Mouse (Mus musculus) midbrain, embryonic 15.5 days (tissue): ENCODE data around the gene Actl7b. TPM values are rescaled to one million over a fixed set of nuclear protein-coding genes. Genes with fewer than 3 reads are reported as not detected.

ENCODE experiments used
- ATAC-seq: fragments of 200-750 bp; cut with Nextera tagmentation; replicated peaks from 2 replicates; pipeline ENCODE4 v1.8.0; 2017; ENCODE audit warnings: moderate TSS enrichment
- H3K27ac ChIP-seq: fragments of 300-500 bp; sonication (generic); 2 replicates; pipeline ENCODE4 v1.5.1; 2015; ENCODE audit warnings: mild to moderate bottlenecking, inconsistent platforms
- H3K27me3 ChIP-seq: fragments of 300-500 bp; sonication (generic); replicated peaks from 2 replicates; pipeline ENCODE4 v1.6.1; 2015; ENCODE audit warnings: inconsistent platforms
- H3K36me3 ChIP-seq: fragments of 300-500 bp; sonication (generic); replicated peaks from 2 replicates; pipeline ENCODE4 v1.6.1; 2015; ENCODE audit warnings: inconsistent platforms
- H3K4me1 ChIP-seq: fragments of 300-500 bp; sonication (generic); 2 replicates; pipeline ENCODE4 v1.6.1; 2015; ENCODE audit warnings: inconsistent platforms
- H3K4me2 ChIP-seq: fragments of 300-500 bp; sonication (generic); 2 replicates; pipeline ENCODE4 v1.6.1; 2015; ENCODE audit warnings: inconsistent platforms, mild to moderate bottlenecking, moderate library complexity
- H3K4me3 ChIP-seq: fragments of 300-500 bp; sonication (generic); 2 replicates; pipeline ENCODE4 v1.5.1; 2015; ENCODE audit warnings: mild to moderate bottlenecking, inconsistent platforms
- H3K9ac ChIP-seq: fragments of 300-500 bp; sonication (generic); 2 replicates; pipeline ENCODE4 v1.6.1; 2015; ENCODE audit warnings: mild to moderate bottlenecking, inconsistent platforms
- H3K9me3 ChIP-seq: fragments of 300-500 bp; sonication (generic); 2 replicates; pipeline ENCODE4 v1.6.1; 2016; ENCODE audit warnings: inconsistent platforms
- WGBS: fragments of 180-500 bp; shearing (Covaris S2); methylation state at CpG from one replicate; pipeline ENCODE4 v1.1.7; 2015; ENCODE audit warnings: mixed read lengths; 5-methylcytosine and 5-hydroxymethylcytosine counted together
- polyA plus RNA-seq: library from polyadenylated mRNA; unstranded; fragments of >200 nt; fragmentation: Nextera tagmentation; extraction: Ambion mirVana; gene quantifications from 2 replicates; pipeline ENCODE4 v1.2.1, GENCODE M21; 2015

Actl7b gene
- polyA plus RNA-seq = not detected in 2 replicates

DNA sequence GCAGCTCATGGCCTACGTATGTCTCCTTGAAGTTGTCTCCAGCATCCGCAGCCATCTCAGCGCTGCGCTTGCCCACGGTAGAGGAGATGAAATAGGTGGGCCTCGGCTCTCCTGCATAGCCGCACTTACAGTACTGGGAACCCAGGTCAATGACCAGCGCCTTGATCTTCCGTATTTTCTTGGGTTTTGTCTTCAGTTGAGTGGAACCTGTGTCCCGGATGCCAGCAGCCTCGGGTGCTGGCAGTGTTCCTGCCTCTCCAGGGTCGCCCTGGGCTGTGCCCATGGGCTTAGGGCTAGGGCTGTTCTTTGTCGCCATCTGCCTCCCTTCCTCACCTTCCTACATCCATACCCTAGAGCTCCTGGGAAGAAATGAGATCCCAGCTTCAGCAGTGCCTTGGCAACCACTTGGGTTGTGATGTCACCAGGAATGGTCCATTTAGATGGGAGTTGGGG lies at the start of gene Actl7b:
Gene Actl7b, minus strand, starts transcription at position 403 of the 453 bp plus-strand sequence.
- Histone ChIP-seq H3K4me2 (no peak within 1 kb of the TSS), H3K36me3 (no peaks in the 10 kb centered on the region; the same call in 1 of the 2 replicates), H3K4me3 (no peak within 1 kb of the TSS), H3K27ac (no peak within 1 kb of the TSS), H3K4me1 (no peaks in the 10 kb centered on the region), H3K9me3 (no peaks in the 10 kb centered on the region), H3K9ac (no peak within 1 kb of the TSS), H3K27me3 (no peaks in the 10 kb centered on the region)
- WGBS = 95% methylated on average over 13 of the region's 13 CpGs
- ATAC-seq = no peak

DNA sequence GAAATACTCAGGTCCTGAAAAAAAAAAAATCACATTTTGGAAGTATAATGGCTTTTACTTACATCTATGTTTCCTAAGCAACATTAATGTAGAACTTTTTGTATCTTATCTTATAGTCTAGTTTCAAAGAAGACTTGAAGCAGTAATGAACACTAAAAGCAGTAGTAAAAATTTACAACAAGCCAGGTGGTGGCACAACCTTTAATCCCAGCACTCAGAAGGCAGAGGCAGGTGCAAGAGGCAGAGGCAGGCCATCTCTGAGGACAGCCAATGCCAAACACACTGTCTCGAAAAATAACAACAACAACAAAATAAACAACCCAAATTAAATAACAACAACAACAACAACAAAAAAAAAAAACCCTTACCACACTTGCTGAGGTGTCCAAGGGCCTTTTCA lies 29.8 kb upstream of the Actl7b start:
- 74% methylated on average over 1 of the region's 1 CpGs for WGBS
- Histone ChIP-seq H3K27ac (no peak overlapping the region), H3K4me2 (no peak overlapping the region), H3K9me3 (no peaks in the 10 kb centered on the region), H3K4me3 (no peak overlapping the region), H3K36me3 (peaks cover 73% of the 10 kb centered on the region), H3K27me3 (no peaks in the 10 kb centered on the region), H3K9ac (no peak overlapping the region), H3K4me1 (no peaks in the 10 kb centered on the region)
- ATAC-seq = no peak

DNA sequence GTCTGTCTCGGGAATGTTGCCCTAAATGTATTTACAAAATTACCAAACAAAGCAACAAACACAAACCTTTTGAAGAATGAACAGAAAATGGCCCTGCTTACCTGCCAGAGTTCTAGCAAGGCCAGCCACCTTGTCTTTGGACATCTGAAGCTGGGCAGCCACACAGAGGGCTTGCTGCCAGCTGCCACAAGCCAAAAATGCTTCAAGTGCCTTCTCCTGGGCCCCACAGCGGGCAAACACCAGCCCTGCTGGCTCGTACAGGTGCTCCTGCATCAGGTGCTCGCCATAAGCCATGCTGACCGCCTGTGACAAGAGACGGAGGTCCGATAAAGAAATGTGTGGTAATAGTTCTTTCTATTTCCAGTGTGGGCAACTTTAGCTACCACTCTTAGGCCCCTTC lies 27.7 kb upstream of the Actl7b start:
- 95% methylated on average over 7 of the region's 7 CpGs for WGBS
- no peak for ATAC-seq
- Histone ChIP-seq H3K27me3 (no peaks in the 10 kb centered on the region), H3K4me2 (no peak overlapping the region), H3K4me3 (no peak overlapping the region), H3K9me3 (no peaks in the 10 kb centered on the region), H3K9ac (no peak overlapping the region), H3K4me1 (no peaks in the 10 kb centered on the region), H3K36me3 (peaks cover 67% of the 10 kb centered on the region), H3K27ac (no peak overlapping the region)

DNA sequence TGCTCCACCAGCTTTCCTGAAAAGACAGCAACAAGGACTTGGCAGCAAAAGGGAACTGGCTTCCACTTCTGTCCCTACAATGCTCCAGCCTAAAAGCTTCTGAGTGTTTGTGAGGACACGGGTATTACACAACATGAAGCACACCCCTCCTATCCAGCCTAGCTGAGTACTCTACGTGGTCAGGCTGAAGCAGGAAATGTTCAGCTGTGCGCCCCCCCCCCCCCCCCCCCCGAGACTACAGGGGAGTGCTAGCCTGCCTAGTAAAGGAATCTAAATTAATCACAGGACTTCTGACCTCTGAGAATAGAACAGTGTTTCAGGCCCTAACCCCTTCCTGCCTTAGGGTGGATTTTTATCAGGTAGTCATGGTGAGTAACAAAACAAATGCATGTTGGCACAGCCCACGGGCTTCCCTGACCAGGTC lies 26.6 kb upstream of the Actl7b start:
- WGBS = 81% methylated on average over 5 of the region's 5 CpGs
- peaks cover 57% of the 10 kb centered on the region for H3K36me3 ChIP-seq
- H3K4me3 ChIP-seq = no peak overlapping the region
- no peaks in the 10 kb centered on the region for H3K9me3 ChIP-seq
- no peak overlapping the region for H3K4me2 ChIP-seq
- no peak overlapping the region for H3K27ac ChIP-seq
- no peaks in the 10 kb centered on the region for H3K4me1 ChIP-seq
- ATAC-seq = no peak
- H3K27me3 ChIP-seq = no peaks in the 10 kb centered on the region
- H3K9ac ChIP-seq = no peak overlapping the region

DNA sequence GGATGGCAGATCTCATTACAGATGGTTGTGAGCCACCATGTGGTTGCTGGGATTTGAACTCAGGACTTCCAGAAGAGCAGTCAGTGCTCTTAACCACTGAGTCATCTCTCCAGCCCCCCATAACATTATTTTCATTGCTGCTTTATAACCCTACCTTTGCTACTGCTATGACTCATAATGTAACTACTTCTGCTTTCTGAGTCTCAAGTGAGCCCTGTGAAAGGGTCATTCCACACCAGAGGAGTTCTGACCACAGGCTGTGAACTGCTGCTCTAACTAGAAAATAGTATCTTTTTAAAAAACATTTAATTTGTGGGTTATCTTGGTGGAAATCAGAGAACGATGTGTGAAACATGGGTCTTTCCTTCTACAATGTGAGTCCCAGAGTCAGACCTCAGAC lies 16.4 kb upstream of the Actl7b start:
- Histone ChIP-seq H3K27me3 (no peaks in the 10 kb centered on the region), H3K4me1 (no peaks in the 10 kb centered on the region), H3K36me3 (peaks cover 59% of the 10 kb centered on the region), H3K4me3 (no peak overlapping the region), H3K9ac (no peak overlapping the region), H3K27ac (no peak overlapping the region), H3K4me2 (no peak overlapping the region), H3K9me3 (no peaks in the 10 kb centered on the region)
- ATAC-seq = no peak
- 100% methylated on average over 1 of the region's 1 CpGs for WGBS

DNA sequence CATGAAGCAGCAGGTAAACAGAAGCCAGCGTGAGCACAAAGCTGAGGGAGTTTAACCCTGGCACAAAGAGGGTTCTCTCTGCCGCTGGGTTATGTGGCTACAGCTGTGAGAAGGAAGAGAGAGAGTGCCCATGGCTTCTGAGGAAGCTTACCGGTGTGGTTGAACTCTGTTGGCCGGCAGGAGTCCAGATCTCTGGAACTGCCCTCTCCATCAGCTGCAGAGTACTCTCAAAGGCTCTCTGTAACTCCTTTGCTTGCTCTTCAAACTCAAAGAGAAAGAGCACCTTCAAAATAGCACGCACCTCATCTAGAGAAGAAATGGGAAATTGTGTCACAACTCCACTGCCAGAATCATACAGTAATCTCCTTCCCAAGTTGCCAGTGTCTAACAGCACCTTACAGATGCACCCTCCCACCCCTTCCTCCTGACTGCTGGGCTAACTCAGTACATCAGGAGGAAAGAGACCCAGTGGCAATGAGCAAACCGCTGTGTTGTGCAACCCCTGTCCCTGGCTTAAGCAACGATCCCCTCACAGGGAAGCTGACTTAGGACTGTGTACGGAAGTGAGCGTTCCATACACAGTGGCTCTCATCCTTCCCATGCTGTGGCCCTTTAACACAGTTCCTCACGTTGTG lies 15.8 kb upstream of the Actl7b start:
- H3K4me2 ChIP-seq = no peak overlapping the region
- ATAC-seq = no peak
- no peak overlapping the region for H3K4me3 ChIP-seq
- no peak overlapping the region for H3K9ac ChIP-seq
- no peaks in the 10 kb centered on the region for H3K9me3 ChIP-seq
- no peak overlapping the region for H3K27ac ChIP-seq
- H3K4me1 ChIP-seq = no peaks in the 10 kb centered on the region
- H3K27me3 ChIP-seq = no peaks in the 10 kb centered on the region
- WGBS = 95% methylated on average over 10 of the region's 10 CpGs
- H3K36me3 ChIP-seq = peaks cover 54% of the 10 kb centered on the region

DNA sequence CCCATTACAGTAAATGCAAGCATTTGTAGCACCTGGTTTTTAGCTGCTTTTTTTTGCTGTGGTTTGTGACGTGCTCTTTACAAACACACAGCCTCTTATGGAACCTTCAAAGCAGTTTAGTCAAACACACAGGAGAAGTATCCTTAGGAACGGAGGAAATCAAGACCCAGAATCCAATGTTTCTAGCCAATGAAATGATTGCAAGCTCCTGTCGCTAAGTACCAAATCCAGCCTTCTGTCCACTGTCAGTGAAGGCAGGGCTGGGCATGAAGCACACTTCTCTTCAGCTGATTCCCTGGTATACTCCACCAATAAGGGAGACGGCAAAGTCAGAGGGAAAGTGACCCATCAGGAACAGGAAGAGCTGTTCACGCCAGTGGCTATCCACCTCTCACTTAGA lies 14.8 kb upstream of the Actl7b start:
- no peak for ATAC-seq
- Histone ChIP-seq H3K9ac (no peak overlapping the region), H3K4me1 (no peaks in the 10 kb centered on the region), H3K27ac (no peak overlapping the region), H3K4me3 (no peak overlapping the region), H3K4me2 (no peak overlapping the region), H3K9me3 (no peaks in the 10 kb centered on the region), H3K27me3 (no peaks in the 10 kb centered on the region), H3K36me3 (peaks cover 60% of the 10 kb centered on the region)
- WGBS = 94% methylated on average over 5 of the region's 5 CpGs

DNA sequence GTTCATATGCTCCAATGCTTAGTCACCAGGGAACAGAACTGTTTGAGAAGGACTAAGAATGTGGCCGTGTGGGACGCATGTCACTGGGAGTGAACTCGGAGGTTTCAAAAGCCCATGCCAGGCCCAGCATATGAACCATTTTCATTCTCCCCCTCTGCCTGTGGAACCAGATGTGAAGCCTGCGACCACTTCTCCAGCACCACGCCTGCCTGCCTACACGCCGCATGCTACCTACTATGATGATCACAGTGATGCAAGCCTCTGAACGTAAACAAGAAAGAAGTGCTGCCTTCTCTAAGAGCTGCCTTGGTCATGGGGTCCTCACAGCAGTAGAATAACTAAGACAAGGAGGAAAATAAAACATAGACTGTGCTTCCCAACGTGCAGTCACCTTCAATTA lies 6.2 kb upstream of the Actl7b start:
- no peak for ATAC-seq
- no peak overlapping the region for H3K9ac ChIP-seq
- no peaks in the 10 kb centered on the region for H3K9me3 ChIP-seq
- 97% methylated on average over 9 of the region's 9 CpGs for WGBS
- no peaks in the 10 kb centered on the region for H3K4me1 ChIP-seq
- no peak overlapping the region for H3K4me3 ChIP-seq
- no peak overlapping the region for H3K27ac ChIP-seq
- peaks cover 41% of the 10 kb centered on the region; the same call in 1 of the 2 replicates for H3K36me3 ChIP-seq
- no peak overlapping the region for H3K4me2 ChIP-seq
- H3K27me3 ChIP-seq = no peaks in the 10 kb centered on the region

DNA sequence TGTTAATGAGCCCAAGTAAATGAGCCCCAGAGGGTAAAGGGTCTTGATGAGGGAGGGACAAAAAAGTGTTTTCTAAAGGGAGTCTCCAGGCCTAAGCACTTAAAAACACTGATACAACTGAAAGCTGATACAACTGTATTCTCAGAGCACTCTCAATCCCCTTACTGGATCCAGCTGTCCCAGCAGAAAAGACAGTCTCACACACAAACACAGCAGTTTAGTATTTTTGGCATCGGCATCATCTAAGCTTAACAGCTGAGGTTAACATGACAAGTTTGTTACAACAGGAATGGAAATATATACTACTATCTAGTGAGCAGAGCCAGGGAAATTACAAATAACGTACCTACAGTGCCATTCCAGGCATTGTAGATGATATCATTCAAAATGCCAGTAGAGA lies 5.1 kb upstream of the Actl7b start:
- Histone ChIP-seq H3K4me1 (no peaks in the 10 kb centered on the region), H3K4me3 (no peak overlapping the region), H3K4me2 (no peak overlapping the region), H3K9me3 (no peaks in the 10 kb centered on the region), H3K27ac (no peak overlapping the region), H3K36me3 (peaks cover 34% of the 10 kb centered on the region; the same call in 1 of the 2 replicates), H3K27me3 (no peaks in the 10 kb centered on the region), H3K9ac (no peak overlapping the region)
- WGBS = 92% methylated on average over 2 of the region's 2 CpGs
- ATAC-seq = no peak

DNA sequence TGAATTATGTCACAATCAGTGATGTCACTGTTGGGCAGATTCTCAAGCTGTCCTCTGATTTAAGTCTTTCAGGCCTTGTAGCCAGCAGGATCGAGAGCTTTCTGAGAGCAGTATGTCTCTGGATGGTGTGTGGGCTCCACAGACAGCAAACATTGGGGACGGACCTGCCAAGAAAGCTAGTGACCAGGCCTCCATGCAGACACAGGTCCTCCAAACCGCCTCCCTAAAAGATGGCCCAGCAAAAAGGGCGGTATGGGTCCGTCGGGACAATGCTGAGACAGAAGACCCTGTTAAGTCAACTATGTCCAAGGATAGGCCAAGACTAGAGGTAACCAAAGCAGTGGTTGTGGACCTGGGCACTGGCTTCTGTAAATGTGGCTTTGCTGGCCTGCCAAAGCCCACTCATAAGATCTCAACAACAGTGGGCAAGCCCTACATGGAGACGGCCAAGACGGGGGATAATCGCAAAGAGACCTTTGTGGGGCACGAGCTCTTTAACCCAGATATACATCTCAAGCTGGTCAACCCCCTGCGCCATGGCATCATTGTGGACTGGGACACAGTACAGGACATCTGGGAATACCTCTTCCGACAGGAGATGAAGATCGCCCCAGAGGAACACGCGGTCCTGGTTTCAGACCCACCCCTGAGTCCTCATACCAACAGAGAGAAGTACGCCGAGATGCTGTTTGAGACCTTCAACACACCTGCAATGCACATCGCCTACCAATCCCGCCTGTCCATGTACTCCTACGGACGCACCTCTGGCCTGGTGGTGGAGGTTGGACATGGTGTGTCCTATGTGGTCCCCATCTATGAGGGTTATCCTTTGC lies 2.3 kb upstream of the Actl7b start, which contains the start of gene Actl7a:
Gene Actl7a, plus strand, starts transcription at position 51 of the 833 bp plus-strand sequence.
- no peak within 1 kb of the TSS for H3K9ac ChIP-seq
- 98% methylated on average over 21 of the region's 21 CpGs for WGBS
- H3K36me3 ChIP-seq = peaks cover 11% of the 10 kb centered on the region; the same call in 1 of the 2 replicates
- no peak for ATAC-seq
- H3K4me3 ChIP-seq = no peak within 1 kb of the TSS
- H3K27me3 ChIP-seq = no peaks in the 10 kb centered on the region
- no peaks in the 10 kb centered on the region for H3K4me1 ChIP-seq
- H3K4me2 ChIP-seq = no peak within 1 kb of the TSS
- no peak within 1 kb of the TSS for H3K27ac ChIP-seq
- no peaks in the 10 kb centered on the region for H3K9me3 ChIP-seq

DNA sequence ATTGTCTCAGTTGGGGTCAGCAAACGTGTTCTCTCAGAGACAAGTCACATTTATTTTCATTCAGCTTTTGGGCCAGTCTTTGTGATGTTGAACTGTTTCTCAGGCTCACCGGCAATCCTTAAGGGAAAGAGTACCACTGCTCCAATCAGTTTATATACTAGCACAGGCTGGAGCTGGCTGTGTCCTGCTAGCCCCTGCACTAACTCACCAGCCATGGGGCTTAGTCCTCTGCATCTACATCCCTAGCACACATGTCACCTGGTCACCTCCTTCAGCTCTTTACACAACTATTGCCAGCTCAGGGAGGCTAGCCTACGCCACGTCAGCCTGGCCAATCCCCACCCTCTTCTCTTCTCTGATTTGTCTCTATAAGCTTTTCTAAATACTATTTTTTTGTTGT lies 1.5 kb upstream of the Actl7b start:
- no peak overlapping the region for H3K4me3 ChIP-seq
- H3K4me1 ChIP-seq = no peaks in the 10 kb centered on the region
- 91% methylated on average over 4 of the region's 4 CpGs for WGBS
- no peak overlapping the region for H3K9ac ChIP-seq
- H3K4me2 ChIP-seq = no peak overlapping the region
- H3K36me3 ChIP-seq = peaks cover 6% of the 10 kb centered on the region; the same call in 1 of the 2 replicates
- H3K9me3 ChIP-seq = no peaks in the 10 kb centered on the region
- H3K27me3 ChIP-seq = no peaks in the 10 kb centered on the region
- ATAC-seq = no peak
- H3K27ac ChIP-seq = no peak overlapping the region

DNA sequence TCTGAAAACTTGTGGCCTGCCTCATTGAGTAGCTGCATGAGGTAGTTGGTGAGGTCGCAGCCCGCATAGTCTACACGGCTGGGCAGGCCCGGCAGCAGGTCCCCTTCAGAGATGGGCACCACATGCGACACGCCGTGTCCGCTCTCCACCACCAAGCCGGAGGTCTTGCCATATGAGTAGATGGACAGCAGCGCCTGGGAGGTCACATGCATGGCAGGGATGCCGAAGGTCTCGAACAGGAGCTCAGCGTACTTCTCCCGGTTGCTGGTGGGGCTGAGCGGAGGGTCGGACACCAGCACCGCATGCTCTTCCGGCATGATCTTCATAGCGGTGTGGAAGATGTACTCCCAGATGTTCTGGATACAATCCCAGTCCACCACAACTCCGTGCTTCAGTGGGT lies 632 bp downstream of the Actl7b start:
- Histone ChIP-seq H3K9ac (no peak overlapping the region), H3K27me3 (no peaks in the 10 kb centered on the region), H3K27ac (no peak overlapping the region), H3K4me2 (no peak overlapping the region), H3K36me3 (no peaks in the 10 kb centered on the region), H3K4me1 (no peaks in the 10 kb centered on the region), H3K9me3 (no peaks in the 10 kb centered on the region), H3K4me3 (no peak overlapping the region)
- 97% methylated on average over 20 of the region's 20 CpGs for WGBS
- ATAC-seq = no peak
